Mouse (Mus musculus) mouse embryonic stem cell (cell line): Measurements from ENCODE around the gene Dnm2.
"Not testable (repeated sequence)": the region's sequence is repeated elsewhere in the genome, so short reads cannot be mapped to it uniquely, and the experiment has no call there.

ENCODE experiments used
- in situ Hi-C, 2 experiments: fragments of 300-500 bp; cut with MboI; formaldehyde crosslinking; loops; 1 replicate in 1 of 2; 3 replicates in 1 of 2; pipeline ENCODE4 v1.14.3; 2019 to 2020; ENCODE audit warnings: low sequenced_read_pairs in 2 of 2, low pct_unique_long_range_greater_than_20kb in 1 of 2, mixed read lengths in 1 of 2; ENCODE audit not compliant: unreplicated experiment in 1 of 2

Dnm2 gene

GRCm38 (mm10) chr9:21488246-21488645 lies 63.5 kb downstream of the Dnm2 start:
- in situ Hi-C loops, result not testable (repeated sequence)

- in situ Hi-C loops, result no loop called here
Observed at GRCm38 (mm10) chr9:21490696-21491095, 66.0 kb downstream of the Dnm2 start.

GRCm38 (mm10) chr9:21493907-21494306 lies 69.2 kb downstream of the Dnm2 start:
- in situ Hi-C loops, result no loop called here

- in situ Hi-C loops, result no loop called here
Observed at GRCm38 (mm10) chr9:21494726-21495125, 70.0 kb downstream of the Dnm2 start.

GRCm38 (mm10) chr9:21496308-21497049 lies 71.8 kb downstream of the Dnm2 start:
- in situ Hi-C loops, result no loop called here

GRCm38 (mm10) chr9:21497050-21497542 lies 72.4 kb downstream of the Dnm2 start:
- in situ Hi-C loops, result no loop called here

GRCm38 (mm10) chr9:21497664-21498063 lies 73.0 kb downstream of the Dnm2 start:
- in situ Hi-C loops, result no loop called here

GRCm38 (mm10) chr9:21498284-21498902 lies 73.7 kb downstream of the Dnm2 start:
- in situ Hi-C loops, result no loop called here

GRCm38 (mm10) chr9:21503352-21503751 lies 78.6 kb downstream of the Dnm2 start:
- in situ Hi-C loops, result no loop called here

GRCm38 (mm10) chr9:21505767-21506166 lies 81.1 kb downstream of the Dnm2 start:
- in situ Hi-C loops, result no loop called here

GRCm38 (mm10) chr9:21507753-21508430 lies 83.2 kb downstream of the Dnm2 start:
- in situ Hi-C loops, result no loop called here

- in situ Hi-C loops, result no loop called here
Observed at GRCm38 (mm10) chr9:21508871-21509404, 84.2 kb downstream of the Dnm2 start.

GRCm38 (mm10) chr9:21509772-21510688 lies 85.3 kb downstream of the Dnm2 start, which contains the start of gene Tmed1:
Gene Tmed1, minus strand, starts transcription at chr9:21510252.
- in situ Hi-C loops, result no loop called here

- in situ Hi-C loops, result no loop called here
Observed at GRCm38 (mm10) chr9:21510689-21511015, 85.9 kb downstream of the Dnm2 start.

GRCm38 (mm10) chr9:21511052-21511451 lies 86.3 kb downstream of the Dnm2 start:
- in situ Hi-C loops, result no loop called here

GRCm38 (mm10) chr9:21513466-21513865 lies 88.8 kb downstream of the Dnm2 start:
- in situ Hi-C loops, result no loop called here

GRCm38 (mm10) chr9:21517947-21518495 lies 93.3 kb downstream of the Dnm2 start:
- in situ Hi-C loops, result no loop called here

- in situ Hi-C loops, result not testable (repeated sequence)
Observed at GRCm38 (mm10) chr9:21518690-21519089, 94.0 kb downstream of the Dnm2 start.
